Mouse (Mus musculus) CD4-positive, CD25-positive, alpha-beta regulatory T cell, adult 4 months (primary cell): ENCODE data around the gene Gbp6. TPM values are rescaled to one million over a fixed set of nuclear protein-coding genes. Genes with fewer than 3 reads are reported as not detected.
"Not testable (repeated sequence)": the region's sequence is repeated elsewhere in the genome, so short reads cannot be mapped to it uniquely, and the experiment has no call there.

Experiments used
- ATAC-seq: one replicate; pipeline ENCODE4 v1.8.0; 2017
- polyA plus RNA-seq, 2 experiments: library from polyadenylated mRNA; unstranded; fragments of 100-300 nt; shearing (Covaris generic); gene quantifications; one replicate each; pipeline ENCODE4 v1.2.1; 2017

Gene Gbp6
- polyA plus RNA-seq = 100 to 1,000 TPM; 164 to 204 TPM

DNA sequence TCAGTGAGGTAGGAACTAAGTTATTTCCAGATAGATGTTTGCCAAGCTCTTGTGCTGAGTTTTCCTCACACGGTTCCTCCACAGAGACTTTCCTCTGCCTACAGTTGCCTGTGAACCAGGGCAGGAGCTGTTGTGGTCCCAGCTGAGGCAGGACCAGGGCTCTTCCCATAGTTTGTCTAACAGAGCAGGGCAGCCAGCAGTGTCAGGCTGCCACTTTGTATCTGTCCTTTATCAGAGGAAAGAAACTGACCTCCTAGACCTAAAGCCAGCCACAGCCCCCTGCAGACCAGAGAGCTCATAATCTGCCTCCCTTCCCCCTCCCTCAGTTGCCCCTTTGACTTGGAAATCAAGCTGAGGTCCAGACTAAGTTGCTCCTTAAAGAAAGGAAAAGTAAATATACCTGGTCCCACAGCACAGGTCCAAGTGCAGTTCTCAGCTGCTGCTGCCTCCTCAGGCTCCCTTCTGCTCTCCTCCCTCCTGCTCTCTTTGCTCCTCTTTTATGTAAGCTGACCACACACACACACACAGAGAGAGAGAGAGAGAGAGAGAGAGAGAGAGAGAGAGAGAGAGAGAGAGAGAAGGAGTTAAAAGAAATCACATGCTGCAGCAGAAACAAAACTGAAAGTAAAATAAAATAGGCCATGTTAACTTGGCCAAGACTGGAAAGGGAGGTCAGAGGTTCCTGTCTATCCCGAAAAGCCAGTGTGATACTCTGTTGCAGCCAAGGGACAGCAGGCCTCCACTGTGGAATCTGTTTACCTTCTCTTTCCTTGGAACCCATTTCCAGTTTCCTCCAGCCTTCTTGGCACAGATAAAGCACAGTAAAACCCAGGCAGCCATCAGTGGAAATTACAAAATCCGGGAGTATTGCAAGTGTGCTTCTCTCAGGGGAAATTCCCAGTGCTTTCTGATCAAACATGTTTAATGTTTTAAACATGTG is at the start of gene Gbp6, which contains the start of gene Gm43302:
Gbp6 (minus strand) TSS at position 473 of the 940 bp plus-strand sequence.
Gm43302 (minus strand) TSS at position 470 of the 940 bp plus-strand sequence.
- ATAC-seq = peak; percentile 72

DNA sequence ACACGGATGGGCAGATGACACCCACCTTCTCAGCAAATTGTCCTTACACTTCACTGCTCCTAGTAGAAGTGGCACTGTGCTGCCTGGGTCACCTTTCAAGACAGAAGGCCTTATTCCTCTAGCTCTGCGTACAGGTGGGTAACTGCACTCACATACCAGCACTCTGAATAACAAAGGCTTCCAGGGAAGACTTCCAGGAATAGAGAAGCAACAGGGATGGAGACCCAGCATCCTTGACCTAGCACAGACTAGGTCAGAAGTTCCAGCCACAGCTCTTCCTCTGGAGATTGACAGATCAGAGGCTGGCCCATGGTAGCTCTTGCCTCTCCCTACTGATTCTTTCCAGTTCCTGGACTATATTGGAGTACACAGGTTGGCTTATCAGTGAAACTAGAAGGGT is 47.8 kb upstream of the Gbp6 start:
- no peak for ATAC-seq

DNA sequence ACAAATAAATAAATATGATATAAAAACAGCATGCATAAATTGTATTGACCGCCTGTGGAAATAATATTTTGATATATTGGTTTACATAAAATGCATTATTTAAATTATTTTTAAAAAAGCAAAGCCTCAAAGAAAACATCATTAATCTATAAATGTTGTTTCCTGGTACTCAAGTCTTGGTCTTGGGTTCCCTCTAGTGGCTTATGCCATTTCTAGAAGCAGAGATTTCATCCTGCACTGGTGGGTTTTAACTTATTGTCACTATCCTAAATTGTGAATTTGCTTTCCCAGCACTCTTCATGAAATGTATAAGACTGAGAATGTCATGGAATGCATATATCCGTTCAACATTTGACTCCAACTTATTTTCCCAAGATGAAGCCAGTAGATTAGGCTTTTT is 29.0 kb upstream of the Gbp6 start:
- ATAC-seq = peak; percentile 85

DNA sequence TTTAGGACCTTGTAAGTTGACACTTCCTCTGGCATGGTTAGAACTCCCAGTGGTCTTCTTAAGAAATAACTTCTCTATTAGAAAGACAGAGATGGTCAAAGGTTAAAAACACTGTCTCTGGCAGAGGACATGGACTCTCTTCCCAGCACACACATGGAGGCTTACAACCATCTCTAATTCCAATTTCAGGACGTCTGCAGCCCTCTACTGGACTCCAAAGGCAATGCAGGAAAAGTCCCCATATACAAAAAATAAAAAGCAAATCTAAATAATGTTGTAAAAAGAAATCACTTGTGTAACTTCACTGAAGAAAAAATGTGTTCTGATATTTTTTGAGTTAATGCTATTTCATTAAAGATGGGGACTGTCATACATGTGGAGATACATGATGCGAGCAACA is 17.4 kb upstream of the Gbp6 start:
- no peak for ATAC-seq

DNA sequence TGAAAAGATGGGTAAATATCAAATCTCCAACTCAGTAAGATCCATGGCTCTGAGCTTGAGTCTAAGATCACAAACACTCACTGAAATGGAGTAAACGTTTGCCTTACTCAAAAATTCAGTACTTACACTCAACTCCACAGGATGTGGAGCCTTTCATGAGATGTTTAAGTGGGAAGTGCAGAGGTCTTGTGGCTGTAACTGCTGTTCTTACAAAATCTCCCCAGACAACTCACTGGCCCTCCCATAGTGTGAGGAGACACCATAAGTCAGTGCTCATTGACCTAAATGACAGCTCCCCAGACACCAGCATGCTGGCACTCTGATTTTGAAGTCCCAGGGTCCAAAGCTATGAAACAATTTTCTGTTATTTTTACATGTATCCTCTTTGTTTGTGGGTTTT is 15.7 kb upstream of the Gbp6 start:
- ATAC-seq = not testable (repeated sequence)

DNA sequence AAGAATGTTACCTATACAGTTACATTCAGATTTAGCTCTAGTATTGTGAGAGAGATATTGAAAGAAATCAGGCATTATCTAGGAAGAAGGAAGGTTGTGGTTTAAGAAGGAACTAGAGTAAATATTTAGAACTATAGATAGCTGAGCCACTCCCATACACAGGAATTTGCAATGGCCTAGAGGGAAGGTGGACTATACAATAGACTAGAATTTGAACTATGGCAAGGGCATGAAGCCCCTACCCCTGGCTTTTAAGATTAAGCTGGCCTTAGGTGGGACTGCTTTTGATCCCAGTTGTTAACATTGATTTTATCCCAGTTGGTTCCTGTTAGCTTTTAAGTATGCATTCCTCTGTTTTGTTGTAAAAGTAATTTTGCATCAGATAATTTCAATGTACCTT is 13.4 kb upstream of the Gbp6 start:
- not testable (repeated sequence) for ATAC-seq

DNA sequence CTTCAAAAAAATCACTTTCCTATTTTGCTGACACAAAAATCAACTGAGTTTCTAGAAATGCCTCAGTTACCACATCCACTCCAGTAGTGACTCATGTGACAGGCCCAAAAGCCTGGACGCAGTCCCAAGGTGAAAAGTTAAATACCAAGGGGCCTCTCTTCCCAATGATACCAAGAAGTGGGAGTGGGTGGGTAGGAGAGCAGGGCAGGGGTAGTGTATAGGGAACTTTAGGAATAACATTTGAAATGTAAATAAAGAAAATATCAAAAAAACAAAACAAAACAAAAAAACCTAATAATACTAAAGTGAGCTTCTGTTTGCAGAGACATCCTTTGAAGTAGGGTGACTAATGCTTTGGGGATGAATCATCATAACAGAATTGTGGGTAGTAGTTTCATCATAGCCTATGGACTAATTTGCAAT is 12.7 kb upstream of the Gbp6 start:
- ATAC-seq = peak; percentile 90

DNA sequence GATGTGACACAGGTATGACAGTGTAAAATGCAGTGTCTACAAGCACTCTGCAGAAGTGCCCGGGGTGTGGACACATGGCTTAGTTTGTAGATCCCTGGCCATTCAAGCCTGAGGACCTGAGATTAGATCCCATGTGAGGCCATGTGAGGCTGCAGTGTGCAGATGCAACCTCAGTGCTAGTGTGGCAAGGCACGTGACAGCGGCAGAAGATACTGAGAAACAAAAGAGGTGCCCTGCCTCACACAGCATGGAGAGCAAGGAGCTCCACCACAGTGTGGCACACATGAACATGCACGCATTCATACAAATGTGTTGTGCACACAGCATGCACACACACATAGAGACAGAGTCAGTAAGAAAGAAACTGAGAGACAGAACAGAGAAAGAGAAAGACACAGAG is 12.2 kb upstream of the Gbp6 start:
- ATAC-seq = peak; percentile 30

DNA sequence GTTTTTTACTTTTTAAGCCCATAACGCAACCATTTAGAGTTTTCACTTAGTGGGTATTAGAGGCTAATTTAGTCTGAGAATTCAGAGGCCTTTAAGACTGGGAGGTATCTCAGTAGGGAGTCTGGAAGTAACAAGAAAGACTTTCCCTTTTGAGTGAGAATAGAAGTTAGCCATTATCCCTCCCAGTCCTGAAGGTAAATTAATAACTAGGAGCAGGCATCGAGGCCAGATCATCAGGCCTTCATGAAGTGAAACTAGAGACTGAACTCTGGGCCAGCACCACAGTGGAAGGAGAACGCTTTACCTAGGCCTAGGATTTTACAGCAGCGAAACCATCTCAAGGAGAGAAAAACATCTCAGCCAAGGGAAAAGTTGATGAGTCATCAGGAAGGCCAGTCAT is 8.5 kb upstream of the Gbp6 start:
- no peak for ATAC-seq

DNA sequence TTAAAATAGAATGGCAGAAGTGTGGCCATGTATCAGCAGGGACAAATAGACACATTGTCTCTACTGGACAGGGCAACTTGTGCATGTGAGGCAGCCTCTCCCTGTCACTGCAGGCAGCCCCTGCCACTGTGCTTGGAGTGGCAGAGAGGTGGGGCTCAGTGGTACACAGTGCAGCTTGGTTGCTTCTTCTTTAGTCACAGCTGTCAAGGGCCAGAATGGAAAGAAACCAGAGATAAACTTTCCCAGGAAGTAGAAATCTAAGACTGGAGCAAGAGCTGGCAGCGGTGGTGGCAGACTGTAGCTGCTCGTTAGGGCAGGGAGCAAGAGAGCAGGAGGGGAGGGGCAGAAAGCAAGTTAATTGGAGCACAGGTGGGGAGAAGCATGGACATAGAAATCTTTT is 8.0 kb upstream of the Gbp6 start:
- no peak for ATAC-seq

DNA sequence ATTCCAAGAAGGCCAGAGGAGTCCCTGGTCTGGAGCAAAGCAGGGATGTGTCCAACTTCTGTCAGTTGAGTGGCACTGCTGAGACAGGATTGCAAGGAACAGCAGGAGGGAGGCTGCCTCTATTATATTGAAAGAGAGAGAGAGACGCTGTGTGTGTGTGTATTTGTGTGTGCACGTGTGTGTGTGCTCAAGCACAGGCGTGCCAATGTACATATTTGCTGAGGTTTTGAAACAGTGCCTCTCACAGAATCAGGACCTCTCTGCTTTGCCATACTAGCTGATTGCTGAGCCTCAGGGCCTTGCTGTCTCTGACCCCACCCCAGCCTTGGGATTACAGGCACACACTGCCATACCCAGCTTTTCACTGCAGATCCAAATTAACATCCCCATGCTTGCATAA is 2.2 kb upstream of the Gbp6 start:
- no peak for ATAC-seq

DNA sequence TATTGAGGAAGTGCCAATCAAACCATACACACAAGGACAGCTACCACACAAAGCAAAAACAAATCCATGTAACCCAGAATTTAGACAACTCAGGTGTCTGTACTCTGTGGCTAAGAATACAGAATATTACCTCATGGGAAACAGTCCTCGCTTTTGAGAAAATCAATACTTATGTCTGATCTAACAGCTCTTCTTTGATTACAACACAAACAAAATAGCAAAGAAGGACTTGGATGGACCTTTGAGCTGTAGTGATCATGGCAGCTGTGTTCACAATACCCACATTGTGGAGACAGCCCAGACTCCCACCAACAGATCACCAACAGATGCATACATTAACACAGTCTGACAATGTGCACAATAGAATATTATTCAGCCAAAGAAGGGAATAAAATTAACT is 1.0 kb downstream of the Gbp6 start:
- ATAC-seq = no peak

DNA sequence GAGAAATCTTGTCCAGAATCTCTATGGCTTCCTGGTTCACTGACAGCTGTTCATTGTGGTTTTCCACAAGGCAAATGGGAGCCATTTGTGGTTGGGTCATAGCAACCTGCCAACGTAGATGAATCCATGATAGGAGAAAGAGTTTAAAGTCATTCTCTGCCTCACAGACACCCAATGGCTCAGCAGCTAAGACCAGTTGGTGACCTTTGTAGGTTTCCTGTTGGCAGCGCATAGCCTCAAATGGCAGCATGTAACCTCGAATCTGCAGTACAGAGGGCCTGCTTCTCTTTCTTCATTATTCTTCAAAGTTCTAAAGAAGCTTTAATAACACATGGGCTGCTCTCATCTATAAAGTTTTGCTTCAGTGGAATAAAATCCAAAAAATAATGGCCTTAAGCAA is 2.6 kb downstream of the Gbp6 start:
- ATAC-seq = not testable (repeated sequence)

DNA sequence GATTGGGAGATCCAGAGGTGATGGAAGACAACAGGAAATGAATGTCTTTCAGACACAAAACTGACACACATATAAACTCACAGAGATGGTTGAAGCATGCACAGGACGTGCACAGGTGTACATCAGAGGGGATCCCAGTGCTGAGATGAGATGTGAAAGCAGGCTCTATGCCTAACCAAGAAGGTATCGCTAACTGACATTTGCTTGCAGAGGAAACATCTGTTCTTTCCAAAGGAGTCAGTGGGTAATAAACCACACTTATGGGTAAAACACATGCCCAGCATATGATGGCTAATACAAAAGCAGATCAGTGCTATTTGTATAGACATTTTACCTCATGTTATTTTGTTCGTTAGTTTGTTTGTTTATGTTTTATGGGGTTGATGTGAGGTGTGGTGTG is 32.8 kb downstream of the Gbp6 start:
- ATAC-seq = not testable (repeated sequence)

DNA sequence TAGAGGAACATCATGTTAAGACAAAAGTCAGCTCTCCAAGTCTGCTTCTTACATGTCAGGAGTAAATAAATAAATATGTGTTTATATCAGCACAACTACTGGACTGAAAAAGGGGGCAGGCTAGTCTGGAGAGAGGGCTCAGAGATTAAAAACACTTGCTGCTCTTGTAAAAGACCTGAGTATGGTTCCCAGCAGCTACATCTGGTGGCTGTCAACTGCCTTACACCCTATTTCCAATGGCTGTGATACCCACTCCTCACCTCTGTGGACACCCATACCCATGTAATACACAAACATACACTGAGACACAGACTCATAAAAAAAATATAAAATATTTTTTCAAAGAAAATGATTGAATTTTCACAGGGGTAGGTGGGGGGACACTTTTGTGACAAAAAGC is 41.0 kb downstream of the Gbp6 start:
- peak; percentile 72 for ATAC-seq

DNA sequence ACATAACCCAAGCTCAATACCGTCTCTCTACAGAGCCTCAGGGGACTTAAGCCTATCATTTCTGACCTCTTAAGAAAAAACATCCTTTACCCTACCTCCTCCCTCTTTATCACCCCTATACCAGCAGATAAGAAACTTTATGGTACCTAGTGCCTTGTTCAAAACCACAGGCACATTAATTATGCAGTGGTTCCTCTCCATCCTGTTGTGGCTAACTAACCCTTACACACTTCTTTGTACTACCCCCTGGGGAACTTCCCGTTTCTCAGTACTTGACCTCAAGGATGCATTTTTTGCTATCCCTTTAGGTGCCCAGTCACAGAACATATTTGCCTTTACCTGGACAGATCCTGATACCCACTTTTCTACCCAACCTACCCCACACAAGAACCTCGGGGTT is 48.8 kb downstream of the Gbp6 start:
- ATAC-seq = peak; percentile 72

DNA sequence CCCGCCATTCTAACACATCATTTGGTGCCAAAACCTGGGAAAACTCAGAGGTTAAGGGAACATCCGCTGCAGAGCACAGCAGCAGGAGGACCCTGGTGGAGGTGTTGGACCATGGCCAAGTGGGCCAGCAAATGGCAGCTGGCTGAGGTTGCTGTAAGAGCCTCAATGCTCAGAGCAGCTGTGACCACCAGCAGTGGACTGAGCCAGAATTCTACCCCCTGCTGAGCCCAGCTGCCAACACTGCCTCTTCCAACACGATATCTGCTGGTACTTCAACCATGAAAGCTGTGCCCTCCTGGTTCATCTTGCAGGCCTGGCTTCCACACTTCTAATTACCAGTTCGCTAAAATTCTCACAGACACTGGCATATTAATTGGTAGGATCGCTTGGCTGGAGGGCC is 52.5 kb downstream of the Gbp6 start:
- ATAC-seq = not testable (repeated sequence)

DNA sequence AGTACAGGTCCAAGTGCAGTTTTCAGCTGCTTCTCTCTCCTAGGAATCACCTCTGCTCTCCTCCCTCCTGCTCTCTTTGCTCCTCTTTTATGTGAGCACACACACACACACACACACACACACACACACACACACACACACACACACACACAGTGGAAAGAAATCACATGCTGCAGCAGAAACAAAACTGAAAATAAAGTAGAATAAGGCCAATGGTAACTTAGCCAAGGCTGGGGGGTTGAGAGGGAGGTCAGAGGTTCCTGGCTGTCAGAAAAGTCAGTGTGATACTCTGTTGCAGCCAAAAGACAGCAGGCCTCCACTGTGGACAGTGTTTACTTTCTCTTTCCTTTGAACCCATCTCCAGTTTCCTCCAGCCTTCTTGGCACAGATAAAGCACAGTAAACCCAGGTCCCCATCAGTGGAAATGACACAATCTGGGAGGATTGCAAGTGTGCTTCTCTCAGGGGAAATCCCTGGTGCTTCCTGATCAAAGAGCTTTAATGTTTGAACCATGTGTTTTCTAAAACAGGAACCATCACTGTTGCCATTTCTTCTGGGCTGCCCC is 53.9 kb downstream of the Gbp6 start, which contains the start of gene Gbp10:
Gbp10 (minus strand) TSS at position 51 of the 565 bp plus-strand sequence.
- ATAC-seq = peak; percentile 88

DNA sequence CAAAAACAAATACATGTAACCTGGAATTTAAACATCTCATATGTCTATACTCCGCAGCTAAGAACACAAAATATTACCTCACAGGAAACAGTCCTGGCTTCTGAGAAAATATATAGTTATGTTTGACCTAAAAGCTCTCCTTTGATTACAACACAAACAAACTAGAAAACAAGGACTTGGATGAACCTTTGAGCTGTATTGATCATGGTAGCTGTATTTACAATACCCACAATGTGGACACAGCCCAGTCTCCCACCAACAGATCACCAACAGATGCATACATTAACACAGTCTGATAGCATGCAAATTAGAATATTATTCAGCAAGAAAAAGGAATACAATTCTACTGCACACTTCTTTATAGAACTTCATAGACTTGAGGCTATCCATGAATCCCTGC is 55.1 kb downstream of the Gbp6 start:
- not testable (repeated sequence) for ATAC-seq

DNA sequence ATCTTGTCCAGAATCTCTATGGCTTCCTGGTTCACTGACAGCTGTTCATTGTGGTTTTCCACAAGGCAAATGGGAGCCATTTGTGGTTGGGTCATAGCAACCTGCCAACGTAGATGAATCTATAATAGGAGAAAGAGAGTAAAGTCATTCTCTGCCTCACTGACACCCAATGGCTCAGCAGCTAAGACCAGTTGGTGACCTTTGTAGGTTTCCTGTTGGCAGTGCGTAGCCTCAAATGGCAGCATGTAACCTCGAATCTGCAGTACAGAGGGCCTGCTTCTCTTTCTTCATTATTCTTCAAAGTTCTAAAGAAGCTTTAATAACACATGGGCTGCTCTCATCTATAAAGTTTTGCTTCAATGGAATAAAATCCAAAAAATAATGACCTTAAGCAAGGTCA is 57.5 kb downstream of the Gbp6 start:
- ATAC-seq = not testable (repeated sequence)
